Mouse (Mus musculus) heart, adult 18-20 months (tissue): ENCODE measurements around the gene Iqcc. TPM values are rescaled to one million over a fixed set of nuclear protein-coding genes. Genes with fewer than 3 reads are reported as not detected.

Experiments used
- DNase-seq, 2 experiments: peaks; one replicate each; pipeline ENCODE4 v3.0.0; 2021 to 2022; ENCODE audit warnings: mixed read lengths in 1 of 2
- total RNA-seq, 2 experiments: library from RNA; stranded (reverse); gene quantifications; 2 replicates each; pipeline ENCODE4 v1.2.3; 2021

Gene Iqcc
- total RNA-seq, 2 experiments from 2014 or later = 16.4 to 18.8 TPM

DNA sequence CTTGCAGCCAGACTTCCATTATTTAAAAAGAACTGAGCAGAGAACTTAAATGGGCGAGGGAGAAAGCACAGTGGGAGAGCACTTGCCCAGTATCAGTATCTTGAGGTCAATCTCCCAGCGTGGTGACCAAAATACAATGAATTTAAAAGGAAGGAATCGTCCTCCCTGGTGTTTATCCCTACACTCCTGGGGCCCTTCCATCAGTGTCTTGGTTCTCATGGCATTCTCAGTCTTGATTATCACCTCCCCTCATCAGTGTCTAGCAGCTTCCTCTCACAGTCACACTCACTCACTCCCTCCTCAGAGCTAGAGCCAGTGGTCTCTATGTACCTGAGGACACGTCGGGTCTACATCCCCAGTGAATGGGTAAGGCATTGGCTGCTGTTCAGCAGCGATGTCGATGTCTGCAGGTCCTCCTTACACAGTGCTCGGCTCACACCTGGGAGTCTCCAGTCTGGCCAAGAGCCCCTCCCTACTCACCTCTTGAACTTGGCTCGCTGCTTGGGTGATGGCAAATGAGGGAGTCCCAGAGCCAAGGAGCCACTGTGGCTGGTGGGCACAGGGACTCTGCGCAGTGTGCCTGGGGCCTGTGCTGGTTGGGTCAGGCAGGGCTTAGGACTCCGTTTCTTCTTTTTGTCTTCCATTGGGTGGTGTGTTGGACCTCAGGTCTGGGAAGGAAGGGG is 3.4 kb upstream of the Iqcc start:
- no peak for DNase-seq

DNA sequence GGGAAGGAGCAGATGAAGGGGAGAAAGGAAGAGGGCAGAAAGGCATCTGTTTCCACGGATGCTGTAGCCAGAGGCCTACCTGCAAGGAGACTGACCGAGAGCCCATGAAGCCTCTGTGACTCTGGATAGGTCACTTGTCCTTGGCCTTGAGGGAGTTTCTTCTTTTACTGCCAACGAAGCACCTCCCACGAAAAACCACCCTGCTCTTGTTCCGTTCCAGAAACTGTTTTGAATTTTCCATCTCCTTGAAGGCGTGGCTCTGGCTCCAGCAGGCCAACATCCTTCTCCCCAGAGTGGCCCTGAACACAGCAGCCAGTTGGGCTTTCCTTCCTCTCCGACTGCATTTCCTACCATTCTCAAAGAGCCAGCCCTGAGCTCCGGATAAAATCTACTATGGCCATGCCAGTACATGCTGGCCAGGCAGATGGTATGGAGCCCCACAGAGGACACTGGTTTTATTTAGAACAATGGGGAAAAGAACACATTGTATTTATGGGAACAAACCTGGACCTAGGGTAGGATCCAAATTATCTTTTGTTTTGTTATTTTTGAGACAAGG is 2.5 kb upstream of the Iqcc start:
- peak; percentile 72 to 87 for DNase-seq

DNA sequence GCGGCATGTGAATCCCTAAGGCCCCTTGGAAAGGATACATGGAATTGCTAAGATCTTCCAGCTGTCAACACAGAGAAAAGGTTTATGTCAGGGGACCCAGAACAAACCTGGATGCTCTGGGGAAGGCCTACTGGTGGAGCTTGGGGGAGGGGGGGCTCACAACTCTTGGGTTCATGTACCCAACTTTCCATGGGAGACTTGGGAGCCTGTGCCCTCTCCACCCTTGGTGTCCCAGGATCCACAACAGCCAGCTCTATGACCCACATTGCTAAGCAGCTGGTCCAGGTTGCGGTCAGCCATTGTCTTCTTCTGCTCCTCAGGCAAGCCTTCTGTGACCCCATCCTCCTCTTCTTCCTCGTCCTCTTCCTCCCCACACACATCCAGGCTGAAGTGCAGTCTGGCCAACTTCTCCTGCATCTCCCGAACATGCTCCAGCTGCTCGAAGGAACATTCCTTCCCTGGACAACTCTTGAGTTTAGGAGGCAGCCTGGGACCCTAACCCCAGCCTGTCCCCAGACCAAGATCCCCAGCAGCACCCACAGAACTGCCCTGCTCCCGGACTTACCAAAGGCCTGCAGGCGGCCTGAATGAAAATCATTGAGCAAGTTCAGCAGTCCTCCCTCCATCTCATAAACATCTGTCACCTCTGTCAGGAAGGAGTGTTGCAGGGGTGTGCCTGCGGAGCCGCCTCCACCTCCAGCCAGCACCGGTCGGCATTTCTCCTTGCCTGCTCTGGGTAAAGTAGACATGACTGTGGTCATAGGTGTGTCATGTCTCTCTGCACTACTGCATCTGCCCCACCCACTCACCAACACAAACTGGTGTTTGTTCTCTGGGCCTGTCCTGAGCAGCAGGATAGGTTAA is 1.8 kb upstream of the Iqcc start:
- DNase-seq = peak in 1 of 2 experiments; percentile 28

DNA sequence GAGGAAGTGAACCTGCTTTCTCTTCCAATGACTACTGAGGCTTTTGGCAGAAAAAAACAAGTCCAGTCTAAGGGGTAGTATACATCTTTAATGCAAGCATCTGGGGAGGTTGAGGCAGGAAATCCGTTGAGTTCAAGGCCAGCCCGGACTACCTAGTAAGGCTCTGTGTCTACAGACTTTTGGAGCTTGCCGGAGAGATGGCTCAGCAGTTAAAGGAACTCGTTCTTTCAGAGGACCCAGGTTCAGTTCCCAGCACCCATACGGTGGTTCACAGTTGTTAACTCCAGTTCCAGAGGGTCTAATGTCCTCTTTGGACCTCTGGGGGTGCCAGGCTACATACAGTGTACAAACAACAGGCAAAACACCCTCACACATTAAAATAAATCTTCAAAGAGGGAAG is 868 bp downstream of the Iqcc start:
- no peak for DNase-seq

DNA sequence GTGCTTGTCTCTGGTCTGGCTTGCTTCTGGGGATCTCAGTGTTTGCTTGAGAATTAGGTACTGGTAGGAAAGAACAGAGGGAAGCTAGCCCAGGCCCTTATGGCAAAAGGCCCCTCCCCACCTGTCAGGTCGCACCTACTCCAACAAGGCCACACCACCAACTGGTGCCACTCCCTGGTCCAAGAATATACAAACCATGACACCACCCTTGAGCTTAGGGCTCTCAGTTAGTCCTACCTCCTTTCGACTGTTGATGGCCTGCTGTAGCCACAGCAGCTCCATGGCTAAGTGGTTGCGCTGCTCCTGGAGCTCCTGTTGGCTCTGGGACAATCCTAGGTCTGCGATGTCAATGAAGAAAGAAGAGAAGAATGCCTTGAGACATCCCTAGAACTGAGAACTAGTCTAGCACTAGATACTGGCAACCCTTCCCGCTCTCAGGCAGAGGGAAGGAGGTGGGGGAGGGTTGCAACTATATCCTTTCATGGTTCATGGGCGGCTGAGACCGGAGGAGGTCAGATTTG is 1.7 kb downstream of the Iqcc start:
- no peak for DNase-seq

DNA sequence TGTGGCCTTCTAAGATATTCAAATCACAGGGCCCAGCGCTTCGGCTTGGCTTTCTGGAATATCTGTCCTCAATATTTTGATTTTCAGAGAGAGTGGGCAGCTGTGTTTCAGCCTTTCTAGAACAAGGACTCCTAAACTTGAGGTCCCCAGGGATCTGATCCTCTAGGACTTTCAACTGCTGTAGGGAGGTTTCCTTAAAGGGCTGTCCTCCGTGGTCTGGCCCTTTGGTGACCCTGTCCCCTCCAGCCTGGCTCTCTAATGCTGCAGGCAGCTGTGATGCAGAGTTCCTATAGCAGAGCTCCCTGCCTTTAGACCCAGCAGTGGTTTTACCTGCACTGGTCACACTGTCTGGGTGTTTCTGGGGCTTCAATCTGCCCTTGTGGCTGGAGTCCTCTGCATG is 2.3 kb downstream of the Iqcc start:
- DNase-seq = no peak

DNA sequence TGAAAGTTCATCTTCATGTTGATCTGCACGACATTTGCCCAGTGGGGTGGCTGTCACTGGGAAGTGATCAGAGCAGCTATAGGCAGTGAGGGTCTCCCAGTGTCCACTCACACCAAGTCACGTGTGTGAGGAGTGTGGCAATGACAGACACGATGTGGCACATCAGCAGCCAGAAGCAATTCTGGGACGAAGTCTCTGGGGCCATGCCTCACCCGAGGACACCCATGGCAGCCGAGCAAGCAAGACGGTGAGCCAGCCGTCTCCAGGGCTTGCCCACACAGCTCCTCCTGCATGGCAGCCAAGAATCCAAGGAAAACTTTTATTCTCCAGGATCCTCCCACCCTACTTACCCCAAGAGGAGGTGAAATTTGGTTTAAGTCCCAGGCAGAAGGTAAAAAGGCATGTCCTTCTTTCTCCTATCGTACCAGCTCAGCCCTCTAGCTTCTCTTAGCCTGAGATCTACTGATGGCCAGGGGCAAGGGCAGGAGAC is 3.1 kb downstream of the Iqcc start:
- DNase-seq = no peak

DNA sequence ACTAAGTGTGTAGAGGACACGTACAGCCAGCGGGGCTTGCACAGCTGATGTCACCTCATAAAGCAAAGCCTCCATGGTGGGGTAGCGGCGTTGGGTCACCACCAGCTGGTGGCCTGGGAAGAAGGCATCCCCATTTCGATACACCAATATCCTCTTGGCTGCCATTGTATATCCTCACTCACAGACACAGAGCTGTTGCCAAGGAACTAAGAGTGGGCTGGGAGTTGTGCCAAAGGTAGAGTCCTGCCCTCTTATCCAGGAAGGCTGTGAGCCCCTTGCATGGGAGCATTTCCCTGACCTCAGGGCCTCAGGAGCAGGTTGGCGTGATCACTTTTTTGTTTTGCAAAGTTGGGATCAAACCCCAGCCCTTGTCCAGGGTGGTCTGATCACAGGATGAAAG is 4.8 kb downstream of the Iqcc start, which contains the start of gene Dcdc2b:
Dcdc2b (minus strand) TSS at position 165 of the 400 bp plus-strand sequence.
- peak; percentile 56 to 68 for DNase-seq

DNA sequence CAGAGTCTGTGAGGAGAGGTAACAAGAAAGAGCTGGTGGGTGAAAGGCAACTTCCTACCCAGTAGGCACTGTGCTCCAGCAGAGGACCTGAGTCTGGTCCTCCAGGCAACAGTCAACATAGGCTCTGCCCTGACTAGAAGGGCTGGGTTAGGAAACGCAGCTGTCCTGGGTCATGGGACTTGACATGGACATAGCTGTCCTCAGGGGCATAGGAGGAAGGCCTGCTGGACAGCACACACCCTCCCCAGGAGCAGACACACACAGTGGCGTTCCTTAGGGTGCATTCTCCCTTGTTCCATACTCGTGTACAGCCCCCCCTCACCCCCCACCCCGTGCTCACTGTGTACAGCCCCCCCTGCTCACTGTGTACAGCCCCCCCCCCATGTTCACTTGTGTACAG is 8.4 kb downstream of the Iqcc start:
- no peak for DNase-seq

DNA sequence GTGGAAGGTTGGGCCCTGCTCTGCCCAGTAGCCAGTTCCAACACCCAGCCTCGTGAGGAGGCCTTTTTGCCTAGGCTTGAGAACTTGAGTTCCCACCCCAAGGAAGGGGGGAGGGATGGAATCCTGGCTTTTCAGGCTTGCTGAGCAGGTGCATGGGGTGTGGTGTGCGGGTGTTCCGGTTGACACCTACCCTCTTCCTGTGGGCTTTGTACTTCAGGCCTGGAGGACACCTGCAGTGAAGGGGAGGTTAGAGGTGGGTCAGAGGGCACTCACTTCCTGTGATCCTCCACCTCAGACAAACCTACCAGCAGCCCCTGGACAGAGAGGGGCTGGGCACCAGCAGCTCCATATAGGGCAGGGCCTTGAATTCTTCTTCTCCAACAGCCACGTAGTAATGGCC is 8.9 kb downstream of the Iqcc start:
- DNase-seq = no peak

DNA sequence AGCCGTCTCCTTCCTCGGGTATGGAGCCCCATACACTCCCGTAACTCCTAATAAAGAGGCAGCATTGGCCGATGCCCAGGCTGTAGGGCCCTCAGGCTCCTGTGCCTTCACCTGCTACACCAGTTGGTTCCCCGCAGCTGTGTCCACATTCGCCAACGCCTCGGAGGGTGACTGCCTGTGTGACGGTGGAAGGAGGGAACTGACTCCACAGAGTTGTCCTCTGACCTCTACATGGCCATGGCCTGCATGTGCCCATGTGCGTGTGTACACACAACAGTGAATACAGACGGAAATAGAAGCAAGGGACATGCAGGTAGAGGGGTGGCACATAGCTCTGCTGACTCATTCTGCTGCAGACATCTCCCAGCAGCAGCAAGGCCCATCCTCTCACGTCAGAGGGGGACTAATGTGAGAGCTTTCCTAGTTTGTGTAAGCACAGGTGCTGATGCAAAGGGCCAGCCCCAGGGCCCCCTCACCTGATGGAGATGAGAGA is 9.7 kb downstream of the Iqcc start:
- no peak for DNase-seq

DNA sequence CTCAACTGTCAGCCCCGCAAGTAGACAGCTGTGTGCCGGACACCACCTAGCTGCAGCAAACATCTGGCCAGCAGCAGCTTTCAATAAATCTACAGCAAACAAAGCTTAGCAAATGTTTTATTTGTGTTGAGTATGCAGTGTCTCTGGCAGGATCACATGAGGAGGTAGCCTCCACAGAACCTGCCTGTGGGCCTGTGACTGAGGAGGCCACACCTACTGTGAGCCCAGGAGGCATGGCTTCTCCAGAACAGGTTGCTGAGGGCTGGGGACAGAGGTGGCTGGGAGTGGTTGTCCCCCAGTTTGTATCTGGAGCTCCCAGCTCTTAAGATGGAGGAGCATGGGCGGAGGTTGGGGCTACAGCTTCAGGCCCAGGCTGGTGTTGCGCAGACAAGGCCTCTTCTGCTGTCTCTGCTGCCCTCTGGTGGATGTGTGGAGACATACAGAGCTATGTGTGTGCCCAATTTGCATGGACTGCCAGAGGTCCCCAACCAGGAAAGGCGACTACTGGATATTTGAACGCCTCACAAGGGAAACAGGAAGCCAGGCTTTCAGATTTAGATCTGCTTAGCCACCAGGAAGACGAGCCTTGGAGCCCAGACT is 10.4 kb downstream of the Iqcc start:
- DNase-seq = peak; percentile 87 to 90

DNA sequence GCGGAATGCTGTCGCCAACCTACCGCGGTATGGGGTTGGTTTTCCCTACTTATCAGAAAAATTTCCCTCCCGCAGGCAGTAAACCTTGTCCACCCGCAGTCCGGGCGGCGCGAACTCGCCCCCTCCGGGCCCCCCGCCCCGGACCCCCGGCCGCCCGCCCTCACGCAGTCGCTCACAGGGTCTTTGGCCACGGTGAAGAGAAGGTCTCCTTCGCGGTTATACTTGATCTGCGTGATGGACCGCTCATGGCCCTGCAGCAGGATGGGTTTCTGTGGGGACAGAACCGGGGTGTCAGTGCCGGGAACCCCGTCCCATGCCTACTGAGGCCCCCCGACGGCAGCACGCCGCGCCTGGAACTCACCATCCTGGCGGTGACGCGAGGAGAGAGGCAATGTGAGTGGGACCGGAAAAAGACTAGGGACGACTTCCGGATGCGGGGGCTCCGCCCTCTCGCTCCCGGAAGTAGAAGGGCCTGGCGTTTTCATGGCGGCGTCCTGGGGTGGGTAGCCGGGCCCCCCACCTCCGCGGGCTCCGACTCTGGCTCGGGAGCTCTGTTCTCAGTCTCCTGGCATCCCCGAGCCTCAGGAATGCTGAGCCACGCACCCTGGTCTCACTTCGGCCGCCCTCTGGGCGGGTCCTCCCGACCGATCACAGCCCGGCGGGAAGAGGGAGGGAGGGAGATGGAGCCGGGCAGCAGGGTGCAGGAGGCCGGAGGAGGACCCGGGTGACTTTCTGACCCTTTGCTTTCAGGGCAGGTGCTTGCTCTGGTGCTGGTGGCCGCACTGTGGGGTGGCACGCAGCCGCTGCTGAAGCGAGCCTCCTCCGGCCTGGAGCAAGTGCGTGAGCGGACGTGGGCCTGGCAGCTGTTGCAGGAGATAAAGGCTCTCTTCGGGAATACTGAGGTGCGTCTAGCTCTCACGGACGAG is 18.4 kb downstream of the Iqcc start, which contains the start of the genes Eif3i and Tmem234:
Eif3i (minus strand) TSS at position 416 of the 926 bp plus-strand sequence.
Tmem234 (plus strand) TSS at position 436 of the 926 bp plus-strand sequence.
- DNase-seq = peak; percentile 89 to 91

DNA sequence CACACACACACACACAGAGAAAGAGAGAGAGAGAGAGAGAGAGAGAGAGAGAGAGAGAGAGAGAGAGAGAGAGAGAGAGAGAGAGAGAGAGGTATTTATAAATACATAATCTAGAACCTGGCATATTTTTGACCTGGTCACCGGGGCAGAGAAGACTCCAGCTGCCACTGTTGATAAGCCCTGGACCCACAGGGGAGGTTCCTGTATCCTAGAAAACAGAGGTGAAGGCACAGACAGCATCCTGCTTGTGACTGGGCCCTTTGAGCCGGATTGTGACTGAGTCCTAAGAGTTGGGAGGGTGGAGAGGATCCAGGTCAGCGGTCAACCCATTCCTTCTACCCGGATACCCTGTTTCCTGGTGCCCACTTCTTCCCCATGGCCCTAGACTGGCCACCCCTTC is 30.0 kb downstream of the Iqcc start:
- DNase-seq = no peak

DNA sequence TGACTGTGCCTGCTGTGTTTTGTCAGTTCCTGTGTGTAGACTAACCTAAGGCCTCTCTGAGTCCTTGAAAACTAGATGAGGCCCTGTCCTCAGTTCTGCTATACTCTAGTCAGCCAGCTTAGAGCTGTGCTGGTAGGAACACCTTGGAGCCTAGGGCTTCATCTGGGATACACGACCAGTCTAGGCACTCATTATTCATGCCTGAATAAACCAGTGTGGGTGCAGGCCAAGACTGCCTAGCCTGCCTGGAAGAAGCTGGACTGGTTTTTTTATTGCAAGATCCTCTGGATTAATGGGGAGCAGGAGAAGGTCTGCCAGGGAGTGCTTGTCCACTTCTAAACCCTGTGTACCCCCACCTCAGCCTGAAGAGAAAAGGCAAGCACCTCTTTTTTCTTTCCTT is 32.0 kb downstream of the Iqcc start:
- DNase-seq = no peak

DNA sequence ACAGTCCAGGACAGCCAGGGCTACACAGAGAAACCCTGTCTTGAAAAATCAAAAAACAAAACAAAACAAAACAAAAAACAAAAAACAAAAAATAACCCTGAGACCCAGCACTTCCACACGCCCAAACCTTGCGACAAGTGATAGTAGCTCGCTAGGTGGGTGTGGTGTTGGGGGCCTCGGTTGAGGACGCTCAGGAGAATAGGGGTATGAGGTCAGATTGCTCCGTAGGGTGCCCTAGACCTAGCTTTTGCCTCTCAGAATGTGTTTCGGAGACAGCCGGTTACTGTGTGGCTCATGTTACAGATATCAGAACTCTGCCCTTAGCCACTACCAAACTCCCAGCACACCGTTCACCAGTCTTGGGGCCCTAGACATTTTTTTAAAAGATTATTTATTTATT is 33.1 kb downstream of the Iqcc start:
- DNase-seq = no peak

DNA sequence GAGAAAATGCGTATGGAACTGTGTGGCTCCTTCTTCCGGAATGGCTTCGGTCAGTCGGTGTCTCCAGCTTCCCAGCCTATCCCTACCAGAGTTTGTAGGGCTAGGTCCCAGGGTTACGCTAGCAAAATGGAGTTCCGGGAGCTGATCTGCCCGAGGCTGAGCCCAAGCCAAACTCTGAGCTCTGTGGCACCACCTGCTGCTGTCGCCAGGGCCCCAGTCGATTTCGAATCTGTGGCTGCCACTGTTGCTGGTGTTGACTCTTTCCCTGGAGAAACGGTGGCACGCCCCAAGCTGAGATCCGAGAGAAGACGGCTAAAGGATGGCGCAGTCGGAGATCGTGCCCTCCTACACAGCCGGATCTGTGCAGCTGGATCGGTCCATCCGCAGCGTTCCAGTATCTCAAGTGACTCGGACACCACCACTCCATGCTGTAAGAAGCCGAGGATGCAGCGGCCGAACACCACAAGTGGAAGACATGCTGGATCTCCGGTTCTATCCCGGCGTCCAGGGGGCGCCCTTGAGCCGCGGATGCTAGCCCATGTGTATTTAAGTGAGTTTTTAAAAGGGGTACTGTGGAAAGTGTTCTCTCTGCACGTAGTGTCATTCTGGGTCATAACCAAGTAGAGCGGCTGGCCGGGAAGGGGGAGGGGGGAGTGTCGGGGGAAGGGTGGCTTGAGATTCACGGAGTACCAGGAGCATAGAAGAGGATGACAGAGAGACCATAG is 33.9 kb downstream of the Iqcc start:
- DNase-seq = peak; percentile 85 to 92

DNA sequence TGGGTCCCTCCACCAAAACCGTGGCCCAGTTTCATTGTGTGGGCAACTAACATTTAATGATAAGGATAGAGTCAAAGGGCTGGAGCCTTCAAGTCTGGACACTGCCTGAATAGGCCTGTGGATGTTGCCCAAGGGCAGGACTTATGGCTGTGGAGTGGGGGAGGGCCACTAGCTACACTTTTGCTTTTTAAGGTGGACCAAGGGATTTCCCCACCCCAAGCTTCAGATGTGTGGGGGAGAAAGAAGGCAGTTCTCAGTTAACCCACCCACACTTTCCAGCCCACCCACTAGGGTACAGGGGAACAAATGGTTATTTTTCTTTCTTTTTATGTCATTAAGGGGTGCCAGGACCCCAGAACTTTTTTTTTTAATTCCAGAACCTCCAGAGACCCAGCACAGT is 34.5 kb downstream of the Iqcc start:
- DNase-seq = no peak

DNA sequence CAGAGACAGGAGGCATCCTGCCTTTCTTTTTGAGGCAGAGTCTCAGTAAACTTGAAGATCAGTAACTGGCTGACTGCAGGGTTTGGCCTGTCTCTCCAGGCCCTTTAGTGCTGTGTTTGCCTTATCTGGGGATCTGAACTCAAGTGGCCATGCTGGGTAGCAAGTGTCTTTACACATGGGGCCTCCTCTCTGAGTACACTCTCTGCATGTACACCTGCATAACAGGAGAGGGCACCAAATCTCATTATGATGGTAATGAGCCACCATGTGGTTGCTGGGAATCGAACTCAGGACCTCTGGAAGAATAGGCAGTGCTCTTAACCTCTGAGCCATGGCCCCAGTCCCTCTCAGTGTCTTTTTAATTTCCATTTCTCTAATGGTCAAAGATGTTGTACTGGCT is 36.6 kb downstream of the Iqcc start:
- no peak for DNase-seq

DNA sequence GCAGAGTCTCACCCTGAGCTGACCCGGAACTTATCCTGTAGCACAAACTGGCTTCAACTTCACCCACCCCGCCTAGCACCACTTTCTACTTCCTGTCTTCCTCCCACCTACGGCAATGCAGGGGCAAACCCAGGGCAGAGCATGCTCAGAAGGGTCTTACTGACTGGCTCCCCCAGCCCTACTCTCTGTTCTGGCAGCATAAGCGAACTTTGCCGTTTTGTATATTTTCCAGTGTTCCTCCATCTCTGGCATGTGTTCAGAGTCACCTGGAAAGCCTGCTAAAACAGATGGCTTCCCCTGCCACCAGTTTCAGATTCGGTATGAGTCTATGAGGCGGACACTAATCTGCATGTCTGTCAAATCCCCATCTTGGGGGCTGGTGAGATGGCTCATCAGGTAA is 38.6 kb downstream of the Iqcc start:
- DNase-seq = no peak
